Mouse (Mus musculus) brain, embryonic 18.5 days (tissue): ENCODE data around the gene Noct.

Experiments used
- DNase-seq: peaks from one replicate; pipeline ENCODE4 v3.0.0-alpha.2; 2012; ENCODE audit warnings: low read depth, low spot score

The Noct gene

GRCm38 (mm10) chr3:51230886-51231285 is 6.6 kb downstream of the Noct start:
- DNase-seq: no peak

DNA sequence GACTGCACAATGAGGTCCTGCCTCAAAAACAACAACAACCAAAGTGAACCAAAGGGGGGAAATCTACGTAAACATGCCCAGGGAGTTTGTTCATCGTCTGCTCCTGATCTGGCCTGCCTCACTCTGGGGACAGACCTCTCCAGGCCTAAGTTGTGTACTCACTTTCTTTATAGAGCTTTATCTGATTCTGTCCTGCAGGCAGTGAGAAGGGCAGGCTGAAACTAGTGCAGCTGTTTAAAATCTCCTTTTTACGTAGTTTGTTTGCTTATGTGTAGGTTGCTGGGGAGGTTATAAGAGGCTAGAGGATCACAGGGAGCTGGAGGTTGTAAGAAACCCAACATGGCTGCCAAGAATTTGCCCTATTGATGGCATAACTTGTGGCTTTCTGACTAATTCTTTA is 7.3 kb downstream of the Noct start:
- DNase-seq: no peak

- no peak for DNase-seq
Measured at GRCm38 (mm10) chr3:51232205-51232910, 8.1 kb downstream of the Noct start.

DNA sequence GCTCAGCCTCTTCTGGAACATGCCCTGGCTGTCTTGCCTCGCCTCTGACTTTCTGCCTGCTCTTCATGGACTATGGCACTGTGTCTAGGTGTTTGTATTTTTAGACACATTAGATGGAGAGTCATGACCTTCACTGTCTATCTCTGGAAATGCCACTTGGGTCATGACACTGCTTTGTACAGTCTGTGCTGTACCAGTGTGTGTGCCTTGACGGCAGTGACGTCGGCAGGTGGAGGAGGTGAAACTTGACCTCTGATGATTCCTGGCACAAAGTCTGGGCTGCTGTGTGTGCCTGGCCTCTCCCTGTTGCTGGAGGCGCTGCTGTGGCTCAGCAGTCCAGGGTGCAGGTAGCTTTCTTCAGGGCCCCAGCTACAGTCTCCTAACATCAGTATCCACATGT is 9.2 kb downstream of the Noct start:
- DNase-seq: no peak

DNA sequence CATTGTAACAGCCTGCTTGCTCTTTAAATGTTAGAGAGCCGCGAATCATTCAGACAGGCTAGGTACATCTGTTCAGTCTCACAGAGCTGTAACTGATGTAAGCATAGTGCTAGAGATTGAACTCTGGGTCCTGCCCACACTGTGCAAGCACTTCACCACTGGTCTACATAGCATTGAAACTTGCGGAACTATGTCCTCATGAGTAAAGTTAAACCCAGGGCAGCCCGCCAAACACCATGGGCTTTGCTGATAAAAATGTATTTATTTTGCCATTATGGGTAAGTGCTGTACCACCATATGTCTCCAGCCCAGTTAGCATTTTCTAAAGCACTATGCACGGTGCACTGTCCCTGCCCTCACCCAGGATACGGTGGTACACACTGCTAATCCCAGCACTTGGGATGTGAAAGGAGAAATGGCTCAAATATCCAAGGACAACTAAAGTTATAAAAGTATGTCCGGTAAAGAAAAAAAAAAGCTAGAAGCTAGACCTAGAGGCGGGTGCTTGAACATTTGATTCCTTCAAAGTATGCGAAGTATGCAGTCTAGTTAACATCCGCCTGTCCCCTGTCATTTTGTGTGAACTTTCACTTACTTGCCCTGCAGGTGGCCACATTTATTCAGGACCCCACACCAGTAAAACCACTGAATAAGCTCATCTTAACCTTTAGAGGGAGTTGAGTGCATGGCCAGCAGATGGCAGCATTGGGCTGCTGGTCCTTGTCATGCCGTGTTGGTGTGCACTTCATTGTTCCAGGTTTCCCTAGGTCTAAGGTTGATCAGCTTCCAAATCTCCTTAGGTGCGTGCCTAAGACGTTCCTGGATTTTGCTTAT is 9.9 kb downstream of the Noct start:
- DNase-seq: peak; percentile 47

GRCm38 (mm10) chr3:51234752-51235055 is 10.5 kb downstream of the Noct start:
- no peak for DNase-seq

DNA sequence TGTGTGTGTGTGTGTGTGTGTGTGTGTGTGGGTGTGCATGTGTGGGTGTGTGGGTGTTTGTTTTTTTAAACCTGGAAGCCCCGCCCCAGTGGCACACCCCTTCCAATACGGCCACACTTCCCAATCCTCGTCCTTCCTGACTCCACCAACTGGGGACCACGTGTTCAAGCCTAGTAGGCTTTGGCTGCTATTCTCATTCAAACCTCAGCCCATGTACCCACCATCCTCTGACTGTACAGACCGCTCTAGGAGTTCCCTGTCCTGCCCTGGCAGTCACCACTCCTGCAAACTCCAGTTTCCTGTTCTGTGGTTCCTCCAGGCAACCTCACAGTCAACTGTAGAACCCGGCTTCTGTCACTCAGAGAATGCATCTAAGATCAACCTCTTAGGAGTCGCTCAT is 14.3 kb downstream of the Noct start:
- no peak for DNase-seq

DNA sequence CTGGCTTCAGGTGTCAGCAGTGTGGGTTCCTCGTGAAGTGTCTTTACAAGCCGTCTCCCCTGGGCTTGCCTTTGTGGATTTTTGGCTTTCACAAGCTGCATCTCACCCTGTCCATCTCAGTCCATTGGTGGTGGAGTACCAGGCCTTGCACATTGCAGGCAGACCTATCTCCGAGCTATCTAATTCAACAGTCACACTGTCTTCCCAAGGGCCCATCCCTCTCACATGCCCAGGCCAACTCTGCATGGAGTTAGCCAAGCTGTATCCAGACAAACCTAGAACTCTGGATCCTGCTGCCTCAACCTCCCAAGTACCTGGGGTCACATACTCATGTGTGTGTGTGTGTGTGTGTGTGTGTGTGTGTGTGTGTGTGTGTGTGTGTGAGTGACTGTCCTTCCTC is 15.3 kb downstream of the Noct start:
- no peak for DNase-seq

- DNase-seq: no peak
Measured at GRCm38 (mm10) chr3:51247704-51248103, 23.5 kb downstream of the Noct start.

DNA sequence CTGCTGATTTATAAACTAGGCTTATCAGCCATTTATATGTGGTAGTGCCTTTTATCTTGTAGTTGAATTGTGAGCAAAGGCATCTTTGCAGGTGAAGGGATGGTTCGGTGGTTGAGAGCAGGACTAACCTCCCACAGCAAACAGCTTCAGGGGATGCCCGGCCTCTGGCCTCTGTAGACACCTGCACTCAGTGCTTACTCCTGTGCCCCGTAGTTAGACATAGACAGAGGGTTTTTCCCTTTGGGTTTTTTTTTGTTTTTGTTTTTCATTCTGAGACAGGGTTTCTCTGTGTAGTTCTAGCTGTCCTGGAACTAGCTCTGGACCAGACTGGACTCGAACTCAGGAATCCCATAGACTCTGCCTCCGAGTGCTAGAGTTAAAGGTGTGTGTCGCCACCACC is 24.4 kb downstream of the Noct start:
- DNase-seq: no peak

GRCm38 (mm10) chr3:51249460-51249859 is 25.2 kb downstream of the Noct start:
- no peak for DNase-seq

GRCm38 (mm10) chr3:51249866-51250265 is 25.6 kb downstream of the Noct start:
- no peak for DNase-seq

DNA sequence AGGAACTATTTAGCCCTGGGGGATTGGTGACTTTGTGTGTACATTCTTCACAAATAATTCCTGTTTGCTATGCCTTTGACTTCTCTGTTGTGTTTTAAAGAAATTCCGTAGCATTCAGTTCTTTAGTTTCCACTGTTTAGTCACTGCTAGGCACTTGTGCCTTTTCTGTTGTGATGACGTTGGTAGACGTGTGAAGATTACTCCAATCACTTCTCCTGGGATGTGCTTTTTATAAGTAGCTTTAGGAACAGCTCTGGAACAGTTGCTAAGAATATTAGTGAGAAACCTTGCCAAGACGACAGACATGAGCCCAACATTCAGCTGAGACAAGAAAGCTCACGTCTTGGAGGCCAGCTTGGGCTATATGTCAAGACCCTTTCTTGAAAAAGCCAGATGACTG is 26.8 kb downstream of the Noct start:
- no peak for DNase-seq

DNA sequence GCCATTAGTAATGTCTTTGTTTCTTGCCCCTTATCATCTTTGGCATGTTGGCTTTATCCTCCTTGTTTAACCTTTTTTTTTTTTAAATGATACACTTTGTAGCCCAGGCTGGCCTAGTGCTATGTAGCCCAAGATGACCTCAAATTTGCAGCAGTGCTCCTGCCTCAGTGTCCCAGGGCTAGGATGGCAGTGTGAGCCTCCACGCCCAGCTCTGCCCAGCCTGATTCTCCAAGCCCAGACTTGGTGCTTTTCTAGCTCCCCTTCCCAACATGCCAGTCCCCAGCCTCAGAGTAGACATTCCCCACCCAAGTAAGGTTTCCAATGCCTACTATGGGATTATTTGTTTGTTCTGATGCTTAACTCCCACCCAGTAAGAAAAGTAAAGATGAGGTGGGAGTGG is 28.0 kb downstream of the Noct start:
- DNase-seq: no peak

- no peak for DNase-seq
Measured at GRCm38 (mm10) chr3:51252689-51253402, 28.6 kb downstream of the Noct start.

DNA sequence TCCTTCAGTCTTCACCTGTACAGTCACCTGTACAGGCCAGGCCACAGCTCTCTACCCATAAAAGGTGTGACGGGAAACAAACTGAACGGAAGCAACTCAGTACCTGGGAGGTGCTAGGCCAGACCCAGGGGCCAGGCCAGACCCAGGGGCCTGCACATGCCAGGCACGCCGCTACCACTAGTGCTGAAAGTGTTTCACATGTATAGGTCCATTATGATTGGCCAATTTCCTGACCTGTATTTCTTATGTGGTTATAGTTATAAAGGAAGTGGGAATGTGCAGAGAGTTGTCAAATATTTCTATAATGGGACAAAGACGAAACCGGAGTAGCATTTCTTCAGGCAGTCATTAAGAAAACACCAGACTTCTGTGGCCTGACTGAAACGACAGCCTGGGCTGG is 30.5 kb downstream of the Noct start:
- no peak for DNase-seq

DNA sequence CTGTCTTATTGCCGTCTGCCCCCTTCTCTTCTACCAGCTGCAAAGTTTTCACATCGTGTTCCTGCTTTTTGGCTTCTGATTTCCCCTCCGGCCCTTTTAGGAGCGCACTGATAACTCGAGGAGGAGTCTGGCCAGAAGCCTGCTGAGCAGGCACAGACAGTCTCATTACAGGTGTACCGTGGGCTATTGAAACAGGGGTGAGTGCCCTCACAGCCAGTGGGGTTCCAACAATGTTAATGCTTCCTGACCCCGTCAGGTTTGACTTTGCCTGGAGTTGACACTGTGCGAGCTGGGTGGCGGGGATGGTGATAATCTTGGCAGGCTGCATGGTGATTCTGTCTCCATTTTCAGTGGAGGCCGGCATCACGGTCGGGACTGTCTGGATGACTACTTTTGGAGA is 32.2 kb downstream of the Noct start:
- DNase-seq: no peak

- DNase-seq: no peak
Measured at GRCm38 (mm10) chr3:51258070-51258469, 33.8 kb downstream of the Noct start.

DNA sequence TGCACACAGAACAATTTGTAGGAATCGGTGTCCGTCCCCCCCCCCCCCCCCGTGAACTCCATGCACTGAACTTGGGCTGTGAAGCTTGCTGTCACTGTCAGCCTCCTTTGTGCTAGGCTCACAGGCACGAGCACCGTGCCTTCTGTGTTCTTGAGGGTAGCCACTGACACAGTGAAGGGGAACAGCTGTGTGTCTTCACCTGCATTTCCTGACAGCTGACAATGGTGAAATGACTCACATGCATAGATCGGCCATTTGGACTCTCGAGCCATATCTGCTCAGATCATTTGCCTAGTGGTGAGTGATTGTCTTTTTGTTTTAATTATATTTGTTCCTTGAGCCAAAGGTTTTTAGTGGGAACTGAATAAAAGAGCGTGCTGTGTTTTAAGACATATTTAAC is 38.7 kb downstream of the Noct start:
- DNase-seq: no peak

- no peak for DNase-seq
Measured at GRCm38 (mm10) chr3:51268434-51268833, 44.2 kb downstream of the Noct start.

- DNase-seq: no peak
Measured at GRCm38 (mm10) chr3:51270069-51270817, 46.0 kb downstream of the Noct start.

- peak; percentile 97 for DNase-seq
Measured at GRCm38 (mm10) chr3:51275956-51276398, 51.7 kb downstream of the Noct start.
